Mouse (Mus musculus) CH12.LX (cell line): Measurements from ENCODE around the gene Osbpl5. TPM values are rescaled to one million over a fixed set of nuclear protein-coding genes. Genes with fewer than 3 reads are reported as not detected.

Source experiments
- DNase-seq: peaks from one replicate; pipeline ENCODE4 v3.0.0-alpha.2; 2013; ENCODE audit errors: extremely low read depth
- H3K27ac ChIP-seq: 2 replicates; pipeline ENCODE4 v1.5.1; 2012; ENCODE audit warnings: low read depth, mild to moderate bottlenecking, control low read depth, moderate library complexity; ENCODE audit not compliant: insufficient read depth
- H3K27me3 ChIP-seq: replicated peaks from 2 replicates; pipeline ENCODE3; 2012; ENCODE audit warnings: inconsistent platforms
- H3K36me3 ChIP-seq, 2 experiments: replicated peaks in 1 of 2; 2 replicates each; pipeline versions ENCODE3 to v1.6.1; 2012; ENCODE audit warnings: inconsistent platforms in 1 of 2, low read length in 1 of 2, mild to moderate bottlenecking in 1 of 2, mixed read lengths in 1 of 2, moderate library complexity in 1 of 2; ENCODE audit not compliant: control insufficient read depth in 1 of 2, insufficient read depth in 1 of 2
- H3K4me1 ChIP-seq, 2 experiments: 2 replicates each; pipeline ENCODE4 v1.6.1; 2012; ENCODE audit warnings: inconsistent platforms in 1 of 2, moderate library complexity in 1 of 2; ENCODE audit not compliant: insufficient read depth in 2 of 2, control insufficient read depth in 1 of 2
- H3K4me2 ChIP-seq: 2 replicates; pipeline ENCODE4 v1.6.1; 2012; ENCODE audit warnings: low read depth, mild to moderate bottlenecking, control low read depth; ENCODE audit not compliant: poor library complexity, insufficient read depth, severe bottlenecking
- H3K4me3 ChIP-seq, 3 experiments: fragments of 150-350 bp in 1 of 3; sonication (generic) in 1 of 3; replicated peaks in 1 of 3; 2 replicates each; pipeline versions ENCODE3 to v1.5.1; 2011 to 2012; ENCODE audit warnings: low read depth in 2 of 3, low read length in 2 of 3, mild to moderate bottlenecking in 2 of 3, moderate library complexity in 2 of 3, control low read depth in 1 of 3, improper control_type of control experiment in 1 of 3, inconsistent platforms in 1 of 3, mixed read lengths in 1 of 3; ENCODE audit not compliant: poor library complexity in 1 of 3
- H3K79me2 ChIP-seq: replicated peaks from 2 replicates; pipeline ENCODE4 v1.6.1; 2012; ENCODE audit warnings: mild to moderate bottlenecking, moderate library complexity; ENCODE audit not compliant: control insufficient read depth, poor library complexity, insufficient read depth, severe bottlenecking; ENCODE audit errors: extremely low read depth
- H3K9ac ChIP-seq: 2 replicates; pipeline ENCODE4 v1.6.1; 2012; ENCODE audit warnings: low read depth, mild to moderate bottlenecking, control low read depth, moderate library complexity; ENCODE audit not compliant: insufficient read depth
- H3K9me3 ChIP-seq: replicated peaks from 2 replicates; pipeline ENCODE3; 2012; ENCODE audit warnings: low read length, inconsistent platforms, mixed read lengths
- BHLHE40 ChIP-seq: IDR thresholded peaks from 2 replicates; pipeline ENCODE4 v1.6.1; 2011; ENCODE audit warnings: mild to moderate bottlenecking, low read depth, low read length, improper control_type of control experiment
- CHD1 ChIP-seq: IDR thresholded peaks from 2 replicates; pipeline ENCODE4 v1.6.1; 2012; ENCODE audit warnings: low read depth, low read length, improper control_type of control experiment, inconsistent platforms
- CHD2 ChIP-seq: IDR thresholded peaks from 2 replicates; pipeline ENCODE4 v1.6.1; 2011; ENCODE audit warnings: low read length, improper control_type of control experiment
- ELF1 ChIP-seq: IDR thresholded peaks from 2 replicates; pipeline ENCODE4 v1.6.1; 2014; ENCODE audit warnings: low read depth, mild to moderate bottlenecking, inconsistent platforms, low read length, improper control_type of control experiment
- EP300 ChIP-seq: IDR thresholded peaks from 2 replicates; pipeline ENCODE4 v1.6.1; 2011; ENCODE audit warnings: low read length, improper control_type of control experiment
- ETS1 ChIP-seq: conservative IDR thresholded peaks from 2 replicates; pipeline ENCODE4 v1.6.1; 2012; ENCODE audit warnings: low read depth, mild to moderate bottlenecking, inconsistent platforms, low read length, improper control_type of control experiment, moderate library complexity
- GABPA ChIP-seq: IDR thresholded peaks from 2 replicates; pipeline ENCODE4 v1.6.1; 2012; ENCODE audit warnings: low read depth, low read length, improper control_type of control experiment, inconsistent platforms; ENCODE audit not compliant: insufficient replicate concordance
- HCFC1 ChIP-seq: IDR thresholded peaks from 2 replicates; pipeline ENCODE4 v1.6.1; 2012; ENCODE audit warnings: low read depth, mild to moderate bottlenecking, inconsistent platforms, low read length, improper control_type of control experiment
- IRF4 ChIP-seq: IDR thresholded peaks from 2 replicates; pipeline ENCODE4 v1.6.1; 2014; ENCODE audit warnings: low read depth, mild to moderate bottlenecking, inconsistent platforms, low read length, improper control_type of control experiment
- JUN ChIP-seq: IDR thresholded peaks from 2 replicates; pipeline ENCODE4 v1.6.1; 2011; ENCODE audit warnings: low read depth, mild to moderate bottlenecking, low read length, improper control_type of control experiment, moderate library complexity; ENCODE audit not compliant: insufficient read depth
- JUND ChIP-seq: conservative IDR thresholded peaks from 2 replicates; pipeline ENCODE4 v1.6.1; 2011; ENCODE audit warnings: low read depth, low read length, improper control_type of control experiment
- MAFK ChIP-seq: IDR thresholded peaks from 2 replicates; pipeline ENCODE4 v1.6.1; 2011; ENCODE audit warnings: low read length, improper control_type of control experiment; ENCODE audit not compliant: insufficient replicate concordance
- MAX ChIP-seq: IDR thresholded peaks from 2 replicates; pipeline ENCODE4 v1.6.1; 2011; ENCODE audit warnings: low read length, improper control_type of control experiment
- MEF2A ChIP-seq: IDR thresholded peaks from 2 replicates; pipeline ENCODE4 v1.6.1; 2014; ENCODE audit warnings: low read depth, mild to moderate bottlenecking, inconsistent platforms, low read length, improper control_type of control experiment, borderline replicate concordance
- MXI1 ChIP-seq: IDR thresholded peaks from 2 replicates; pipeline ENCODE4 v1.6.1; 2011; ENCODE audit warnings: mild to moderate bottlenecking, low read depth, low read length, improper control_type of control experiment
- MYC ChIP-seq: IDR thresholded peaks from 2 replicates; pipeline ENCODE4 v1.6.1; 2011; ENCODE audit warnings: low read depth, mild to moderate bottlenecking, improper control_type of control experiment, low read length
- NRF1 ChIP-seq: IDR thresholded peaks from 2 replicates; pipeline ENCODE4 v1.6.1; 2014; ENCODE audit warnings: low read depth, mild to moderate bottlenecking, inconsistent platforms, low read length, improper control_type of control experiment, moderate library complexity
- PAX5 ChIP-seq: IDR thresholded peaks from 2 replicates; pipeline ENCODE4 v1.6.1; 2012; ENCODE audit warnings: low read length, inconsistent platforms, mixed read lengths
- RAD21 ChIP-seq: IDR thresholded peaks from 2 replicates; pipeline ENCODE4 v1.6.1; 2011; ENCODE audit warnings: low read depth, mild to moderate bottlenecking, low read length, improper control_type of control experiment, moderate library complexity
- SIN3A ChIP-seq: IDR thresholded peaks from 2 replicates; pipeline ENCODE4 v1.6.1; 2012; ENCODE audit warnings: low read length, improper control_type of control experiment, inconsistent platforms
- SMC3 ChIP-seq: IDR thresholded peaks from 2 replicates; pipeline ENCODE4 v1.6.1; 2011; ENCODE audit warnings: low read depth, low read length, improper control_type of control experiment
- UBTF ChIP-seq: IDR thresholded peaks from 2 replicates; pipeline ENCODE4 v1.6.1; 2012; ENCODE audit warnings: low read depth, mild to moderate bottlenecking, inconsistent platforms, low read length, improper control_type of control experiment, moderate library complexity
- USF1 ChIP-seq: IDR thresholded peaks from 2 replicates; pipeline ENCODE4 v1.6.1; 2014; ENCODE audit warnings: low read depth, mild to moderate bottlenecking, inconsistent platforms, low read length, improper control_type of control experiment
- USF2 ChIP-seq: conservative IDR thresholded peaks from 2 replicates; pipeline ENCODE4 v1.6.1; 2011; ENCODE audit warnings: low read depth, low read length, improper control_type of control experiment
- ZMIZ1 ChIP-seq: IDR thresholded peaks from 2 replicates; pipeline ENCODE4 v1.6.1; 2012; ENCODE audit warnings: low read depth, mild to moderate bottlenecking, inconsistent platforms, low read length, improper control_type of control experiment
- ZNF384 ChIP-seq: IDR thresholded peaks from 2 replicates; pipeline ENCODE4 v1.6.1; 2012; ENCODE audit warnings: low read depth, low read length, improper control_type of control experiment, inconsistent platforms
- dilution Hi-C: fragments of 300-500 bp; cut with MboI; formaldehyde crosslinking; loops from 2 replicates; pipeline ENCODE4 v1.14.3; 2020; ENCODE audit warnings: low sequenced_read_pairs; ENCODE audit not compliant: extremely low pct_unique_long_range_greater_than_20kb, extremely low pct_ligation_motif_present
- in situ Hi-C: fragments of 300-500 bp; cut with MboI; formaldehyde crosslinking; loops from 3 replicates; pipeline ENCODE4 v1.14.3; 2019; ENCODE audit warnings: low sequenced_read_pairs, low pct_ligation_motif_present, low pct_unique_long_range_greater_than_20kb, mixed read lengths
- polyA plus RNA-seq: library from polyadenylated mRNA; unstranded; fragments of >175 nt; gene quantifications from 2 replicates; pipeline ENCODE4 v1.2.1, GENCODE M21; 2012; ENCODE audit warnings: low read depth; ENCODE audit not compliant: insufficient read length
- total RNA-seq, 2 experiments: library from RNA; depleted of rRNA; stranded (reverse); fragments of 300-350 nt in 1 of 2; fragments of >200 nt in 1 of 2; gene quantifications; 2 replicates each; pipeline ENCODE4 v1.2.3; 2012 to 2014

The Osbpl5 gene
- total and polyA plus RNA-seq, 3 experiments: 1.1 to 2.2 (median 1.7) TPM

DNA sequence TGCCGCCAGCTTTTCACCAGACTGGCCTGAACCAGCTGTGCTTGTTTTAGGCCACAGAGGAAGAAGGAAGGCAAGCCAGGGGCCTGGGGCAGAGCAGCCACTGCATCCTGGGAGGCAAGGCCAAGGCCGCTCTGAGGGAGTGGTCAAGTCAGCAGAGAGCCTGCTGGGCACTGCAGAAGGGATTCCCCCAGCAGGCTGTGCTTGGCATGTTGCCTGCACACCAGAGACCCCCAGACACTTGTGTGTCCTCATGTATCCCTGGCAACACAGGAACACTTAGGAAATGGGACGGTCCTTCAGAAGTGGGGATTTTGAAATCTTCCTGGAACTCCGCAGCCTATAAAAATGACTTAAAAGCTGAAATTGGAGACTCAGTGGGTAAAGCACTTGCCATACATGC is 44.8 kb downstream of the Osbpl5 start:
- Histone ChIP-seq H3K4me3 (no peak overlapping the region), H3K9me3 (no peaks in the 10 kb centered on the region), H3K79me2 (no peaks in the 10 kb centered on the region), H3K27ac (no peak overlapping the region), H3K27me3 (peaks cover 26% of the 10 kb centered on the region), H3K9ac (no peak overlapping the region), H3K4me2 (no peak overlapping the region), H3K4me1 (peaks cover 18 to 31% of the 10 kb centered on the region in 2 experiments)
- dilution Hi-C loops (no loop called here), in situ Hi-C loops (no loop called here)
- DNase-seq: no peak
- TF ChIP-seq RAD21 (no peak), CHD1 (no peak), ZMIZ1 (no peak), UBTF (no peak), GABPA (no peak), MAFK (no peak), ELF1 (no peak), USF2 (no peak), MYC (no peak), ETS1 (no peak), SMC3 (no peak), BHLHE40 (no peak)
- TF ChIP-seq, all 38 proteins: peak for 0
- peaks cover 0 to 10% of the 10 kb centered on the region in 2 experiments for H3K36me3 ChIP-seq

GRCm38 (mm10) chr7:143711381-143711780 is 45.4 kb downstream of the Osbpl5 start:
- Histone ChIP-seq H3K4me3 (no peak overlapping the region), H3K27ac (no peak overlapping the region), H3K27me3 (peaks cover 20% of the 10 kb centered on the region), H3K4me1 (peaks cover 18 to 31% of the 10 kb centered on the region in 2 experiments), H3K4me2 (no peak overlapping the region), H3K79me2 (no peaks in the 10 kb centered on the region), H3K9ac (no peak overlapping the region), H3K9me3 (no peaks in the 10 kb centered on the region), H3K36me3 (peaks cover 0 to 10% of the 10 kb centered on the region in 2 experiments)
- dilution Hi-C loops: no loop called here
- no peak for DNase-seq
- in situ Hi-C loops: no loop called here
- no peak for TF ChIP-seq NRF1
- TF ChIP-seq ELF1: no peak

GRCm38 (mm10) chr7:143709395-143709794 is 47.4 kb downstream of the Osbpl5 start:
- DNase-seq: no peak
- H3K9me3 ChIP-seq: no peaks in the 10 kb centered on the region
- H3K27me3 ChIP-seq: peaks cover 9% of the 10 kb centered on the region
- no peak overlapping the region for H3K9ac ChIP-seq
- dilution Hi-C loops: no loop called here
- H3K27ac ChIP-seq: no peak overlapping the region
- in situ Hi-C loops: loop anchor here (5.0 kb wide), 1 partner anchor 43 kb away; no protein-coding TSS in a partner anchor
- H3K4me2 ChIP-seq: no peak overlapping the region
- peaks cover 18 to 31% of the 10 kb centered on the region in 2 experiments for H3K4me1 ChIP-seq
- no peak overlapping the region for H3K4me3 ChIP-seq
- peaks cover 0 to 11% of the 10 kb centered on the region in 2 experiments for H3K36me3 ChIP-seq
- H3K79me2 ChIP-seq: no peaks in the 10 kb centered on the region
- TF ChIP-seq NRF1 (no peak), JUN (no peak), JUND (no peak), MAFK (no peak), MAX (no peak), EP300 (no peak), HCFC1 (no peak), ZNF384 (no peak), SIN3A (no peak), ZMIZ1 (no peak), IRF4 (no peak), PAX5 (no peak), BHLHE40 (no peak), USF1 (no peak), MXI1 (no peak), MEF2A (no peak), CHD2 (no peak), SMC3 (no peak)
